Mouse (Mus musculus) embryo, embryonic 11 days (tissue): ENCODE measurements around the gene Zfp367.

ENCODE experiments used
- DNase-seq: peaks from one replicate; pipeline ENCODE4 v3.0.0-alpha.2; 2015

Zfp367 gene

GRCm38 (mm10) chr13:64089130-64089529, 63.9 kb downstream of the Zfp367 start, which contains the start of gene Hsd17b3:
TSS of gene Hsd17b3 (minus strand) at chr13:64089230.
- DNase-seq, result no peak

GRCm38 (mm10) chr13:64088057-64088456, 64.9 kb downstream of the Zfp367 start:
- no peak for DNase-seq

- no peak for DNase-seq
Measured at GRCm38 (mm10) chr13:64086036-64086435, 67.0 kb downstream of the Zfp367 start.

- no peak for DNase-seq
Measured at GRCm38 (mm10) chr13:64083331-64083730, 69.7 kb downstream of the Zfp367 start.
